Mouse (Mus musculus) mesoderm, embryonic 11.5 days (tissue): ENCODE measurements around the gene Lhx5.

ENCODE experiments used
- DNase-seq: peaks from one replicate; pipeline ENCODE4 v3.0.0-alpha.2; 2012; ENCODE audit warnings: low read depth, low spot score

The Lhx5 gene

GRCm38 (mm10) chr5:120432486-120433015 lies 1.1 kb downstream of the Lhx5 start:
- no peak for DNase-seq

GRCm38 (mm10) chr5:120433135-120433760 lies 1.7 kb downstream of the Lhx5 start:
- DNase-seq, result no peak

GRCm38 (mm10) chr5:120434231-120434735 lies 2.8 kb downstream of the Lhx5 start:
- no peak for DNase-seq

GRCm38 (mm10) chr5:120435006-120435681 lies 3.6 kb downstream of the Lhx5 start:
- DNase-seq, result no peak

GRCm38 (mm10) chr5:120435731-120436501 lies 4.4 kb downstream of the Lhx5 start:
- no peak for DNase-seq

- no peak for DNase-seq
Observed at GRCm38 (mm10) chr5:120436885-120437495, 5.5 kb downstream of the Lhx5 start.

- no peak for DNase-seq
Observed at GRCm38 (mm10) chr5:120437539-120437938, 6.0 kb downstream of the Lhx5 start.

GRCm38 (mm10) chr5:120437986-120438385 lies 6.5 kb downstream of the Lhx5 start:
- DNase-seq, result no peak

- no peak for DNase-seq
Observed at GRCm38 (mm10) chr5:120438469-120438868, 7.0 kb downstream of the Lhx5 start.

GRCm38 (mm10) chr5:120438991-120439710 lies 7.7 kb downstream of the Lhx5 start:
- DNase-seq, result no peak

- DNase-seq, result no peak
Observed at GRCm38 (mm10) chr5:120439887-120440670, 8.6 kb downstream of the Lhx5 start.

GRCm38 (mm10) chr5:120440733-120441132 lies 9.2 kb downstream of the Lhx5 start:
- DNase-seq, result peak; percentile 93

- no peak for DNase-seq
Observed at GRCm38 (mm10) chr5:120447305-120447704, 15.8 kb downstream of the Lhx5 start.

GRCm38 (mm10) chr5:120454756-120455337 lies 23.3 kb downstream of the Lhx5 start:
- DNase-seq, result no peak

- DNase-seq, result no peak
Observed at GRCm38 (mm10) chr5:120456253-120456652, 24.8 kb downstream of the Lhx5 start.

GRCm38 (mm10) chr5:120456841-120457554 lies 25.5 kb downstream of the Lhx5 start:
- no peak for DNase-seq

GRCm38 (mm10) chr5:120457628-120458027 lies 26.1 kb downstream of the Lhx5 start:
- peak; percentile 90 for DNase-seq

- no peak for DNase-seq
Observed at GRCm38 (mm10) chr5:120459133-120459532, 27.6 kb downstream of the Lhx5 start.

GRCm38 (mm10) chr5:120461902-120462301 lies 30.4 kb downstream of the Lhx5 start:
- no peak for DNase-seq
